Mouse (Mus musculus): ENCODE results near the gene Prr15. TPM values are rescaled to one million over a fixed set of nuclear protein-coding genes. Genes with fewer than 3 reads are reported as not detected.

Prr15 gene
- polyA plus RNA-seq, 1 experiment from 2014 or later, result 1.1 TPM

- WGBS, result 57% methylated on average over 9 of the region's 9 CpGs
- Histone ChIP-seq H3K4me3 (no peak overlapping the region), H3K4me2 (no peak overlapping the region), H3K27me3 (peaks cover 15% of the 10 kb centered on the region), H3K4me1 (replicated peaks) (peaks cover 28% of the 10 kb centered on the region), H3K9ac (no peak overlapping the region), H3K9me3 (no peaks in the 10 kb centered on the region), H3K27ac (no peak overlapping the region), H3K36me3 (no peaks in the 10 kb centered on the region)
- no peak for ATAC-seq (ENCODE audit: low FRiP score)
These were observed 8.2 kb downstream of the Prr15 start for GRCm38 (mm10) chr6:54333652-54334396.

GRCm38 (mm10) chr6:54337321-54337720, 11.7 kb downstream of the Prr15 start:
- H3K4me1 ChIP-seq (replicated peaks), result peaks cover 21% of the 10 kb centered on the region
- H3K36me3 ChIP-seq, result no peaks in the 10 kb centered on the region
- no peaks in the 10 kb centered on the region for H3K9me3 ChIP-seq
- H3K4me2 ChIP-seq, result no peak overlapping the region
- no peak for ATAC-seq (ENCODE audit: low FRiP score)
- no peak overlapping the region for H3K4me3 ChIP-seq
- 78% methylated on average over 6 of the region's 6 CpGs for WGBS
- no peak overlapping the region for H3K9ac ChIP-seq
- H3K27me3 ChIP-seq, result no peaks in the 10 kb centered on the region
- no peak overlapping the region for H3K27ac ChIP-seq

- Histone ChIP-seq H3K4me1 (replicated peaks) (peaks cover 4% of the 10 kb centered on the region; the same call in 1 of the 2 replicates), H3K36me3 (no peaks in the 10 kb centered on the region), H3K4me3 (no peak overlapping the region), H3K9ac (no peak overlapping the region), H3K27ac (no peak overlapping the region), H3K9me3 (no peaks in the 10 kb centered on the region), H3K27me3 (no peaks in the 10 kb centered on the region), H3K4me2 (no peak overlapping the region)
- 92% methylated on average over 5 of the region's 5 CpGs for WGBS
- no peak for ATAC-seq (ENCODE audit: low FRiP score)
These were observed 15.5 kb downstream of the Prr15 start for GRCm38 (mm10) chr6:54341133-54341532.

- Histone ChIP-seq H3K4me2 (no peak overlapping the region), H3K9me3 (no peaks in the 10 kb centered on the region), H3K27me3 (no peaks in the 10 kb centered on the region), H3K4me3 (no peak overlapping the region), H3K36me3 (no peaks in the 10 kb centered on the region), H3K4me1 (replicated peaks) (peaks cover 4% of the 10 kb centered on the region; the same call in 1 of the 2 replicates), H3K27ac (no peak overlapping the region), H3K9ac (no peak overlapping the region)
- ATAC-seq (ENCODE audit: low FRiP score), result no peak
- WGBS, result 92% methylated on average over 10 of the region's 10 CpGs
These were observed 16.6 kb downstream of the Prr15 start for GRCm38 (mm10) chr6:54342223-54342622.

- Histone ChIP-seq H3K4me1 (replicated peaks) (0 out of 2 replicates have a peak, but pooled peaks cover 4% of the 10 kb centered on the region), H3K4me2 (no peak overlapping the region), H3K36me3 (no peaks in the 10 kb centered on the region), H3K4me3 (no peak overlapping the region), H3K9me3 (no peaks in the 10 kb centered on the region), H3K27ac (no peak overlapping the region), H3K27me3 (no peaks in the 10 kb centered on the region), H3K9ac (no peak overlapping the region)
- no peak for ATAC-seq (ENCODE audit: low FRiP score)
- 89% methylated on average over 5 of the region's 5 CpGs for WGBS
These were observed 26.2 kb downstream of the Prr15 start for GRCm38 (mm10) chr6:54351860-54352259.

- no peak for ATAC-seq (ENCODE audit: low FRiP score)
- no peaks in the 10 kb centered on the region for H3K9me3 ChIP-seq
- H3K4me2 ChIP-seq, result no peak overlapping the region
- H3K27me3 ChIP-seq, result no peaks in the 10 kb centered on the region
- H3K27ac ChIP-seq, result no peak overlapping the region
- 0 out of 2 replicates have a peak, but pooled peaks cover 4% of the 10 kb centered on the region for H3K4me1 ChIP-seq (replicated peaks)
- no peak overlapping the region for H3K9ac ChIP-seq
- H3K36me3 ChIP-seq, result no peaks in the 10 kb centered on the region
- 61% methylated on average over 14 of the region's 14 CpGs for WGBS
- H3K4me3 ChIP-seq, result no peak overlapping the region
These were observed 27.5 kb downstream of the Prr15 start for GRCm38 (mm10) chr6:54352931-54353690.

GRCm38 (mm10) chr6:54353698-54354097, 28.1 kb downstream of the Prr15 start:
- H3K4me3 ChIP-seq, result no peak overlapping the region
- no peak overlapping the region for H3K4me2 ChIP-seq
- no peak overlapping the region for H3K27ac ChIP-seq
- no peak for ATAC-seq (ENCODE audit: low FRiP score)
- no peaks in the 10 kb centered on the region for H3K9me3 ChIP-seq
- H3K9ac ChIP-seq, result no peak overlapping the region
- H3K27me3 ChIP-seq, result no peaks in the 10 kb centered on the region
- 0 out of 2 replicates have a peak, but pooled peaks cover 4% of the 10 kb centered on the region for H3K4me1 ChIP-seq (replicated peaks)
- H3K36me3 ChIP-seq, result no peaks in the 10 kb centered on the region
- WGBS, result 91% methylated on average over 5 of the region's 5 CpGs

GRCm38 (mm10) chr6:54355626-54356025, 30.0 kb downstream of the Prr15 start:
- Histone ChIP-seq H3K9ac (no peak overlapping the region), H3K9me3 (no peaks in the 10 kb centered on the region), H3K4me1 (replicated peaks) (0 out of 2 replicates have a peak, but pooled peaks cover 4% of the 10 kb centered on the region), H3K27ac (no peak overlapping the region), H3K27me3 (no peaks in the 10 kb centered on the region), H3K4me3 (no peak overlapping the region), H3K4me2 (no peak overlapping the region), H3K36me3 (no peaks in the 10 kb centered on the region)
- 83% methylated on average over 6 of the region's 6 CpGs for WGBS
- no peak for ATAC-seq (ENCODE audit: low FRiP score)

GRCm38 (mm10) chr6:54362526-54363324, 37.1 kb downstream of the Prr15 start:
- H3K27ac ChIP-seq, result no peak overlapping the region
- ATAC-seq (ENCODE audit: low FRiP score), result no peak
- no peak overlapping the region for H3K9ac ChIP-seq
- 88% methylated on average over 12 of the region's 12 CpGs for WGBS
- H3K4me1 ChIP-seq (replicated peaks), result no peaks in the 10 kb centered on the region
- H3K4me3 ChIP-seq, result no peak overlapping the region
- H3K36me3 ChIP-seq, result no peaks in the 10 kb centered on the region
- no peak overlapping the region for H3K4me2 ChIP-seq
- H3K9me3 ChIP-seq, result no peaks in the 10 kb centered on the region
- H3K27me3 ChIP-seq, result no peaks in the 10 kb centered on the region

GRCm38 (mm10) chr6:54364406-54365136, 38.9 kb downstream of the Prr15 start:
- Histone ChIP-seq H3K4me3 (no peak overlapping the region), H3K9ac (no peak overlapping the region), H3K4me2 (no peak overlapping the region), H3K4me1 (replicated peaks) (no peaks in the 10 kb centered on the region), H3K27me3 (no peaks in the 10 kb centered on the region), H3K36me3 (no peaks in the 10 kb centered on the region), H3K9me3 (no peaks in the 10 kb centered on the region), H3K27ac (no peak overlapping the region)
- ATAC-seq (ENCODE audit: low FRiP score), result no peak
- WGBS, result 49% methylated on average over 12 of the region's 12 CpGs

GRCm38 (mm10) chr6:54366607-54367006, 41.0 kb downstream of the Prr15 start:
- no peak overlapping the region for H3K4me3 ChIP-seq
- no peaks in the 10 kb centered on the region for H3K27me3 ChIP-seq
- H3K4me1 ChIP-seq (replicated peaks), result peaks cover 14% of the 10 kb centered on the region; the same call in 1 of the 2 replicates
- no peak overlapping the region for H3K9ac ChIP-seq
- ATAC-seq (ENCODE audit: low FRiP score), result no peak
- H3K9me3 ChIP-seq, result no peaks in the 10 kb centered on the region
- H3K36me3 ChIP-seq, result no peaks in the 10 kb centered on the region
- 79% methylated on average over 5 of the region's 5 CpGs for WGBS
- H3K4me2 ChIP-seq, result no peak overlapping the region
- H3K27ac ChIP-seq, result no peak overlapping the region
